In genomic region chr13:119741390-119742237, GRCm38 (mm10) we compare ENCODE assay signal across 8 mouse cellular contexts. TPM values are rescaled to one million over a fixed set of nuclear protein-coding genes. Genes with fewer than 3 reads are reported as not detected.
DNase-seq lines count a peak whose midpoint lies in the region; ATAC-seq and TF ChIP-seq lines count a peak whose summit lies in the region.

No protein-coding gene starts in this region.

- H3K36me3 ChIP-seq in E14TG2a.4 (ENCODE audit: insufficient read depth, low read length) = no peaks in the 10 kb centered on the region
- no peaks in the 10 kb centered on the region for H3K36me3 ChIP-seq in forebrain, embryonic 14.5 days (ENCODE audit: control insufficient read depth, insufficient read depth, low read length)
- H3K36me3 ChIP-seq in liver, postnatal 0 days (replicated peaks; ENCODE audit: insufficient read depth, low read length) = no peaks in the 10 kb centered on the region

- peak overlapping the region; percentile 51 for H3K9ac ChIP-seq in forebrain, embryonic 14.5 days (ENCODE audit: low read length)
- H3K9ac ChIP-seq in liver, postnatal 0 days (replicated peaks) = peak overlapping the region; percentile 0; the same call in 1 of the 2 replicates

- DNase-seq in frontal cortex, postnatal 36 days (ENCODE audit: low spot score in 2 of 2) = no peak
- peak; percentile 73 for DNase-seq in forebrain, embryonic 14.5 days (ENCODE audit: low spot score)
- DNase-seq in liver, postnatal 0 days = no peak
- no peak for DNase-seq in spleen, postnatal 36 days (ENCODE audit: low spot score in 2 of 2)
- DNase-seq in thymus, postnatal 36 days = no peak
- no peak for DNase-seq in ovary, adult 18-20 months (ENCODE audit: low spot score)

- 0 out of 2 replicates have a peak, but pooled peaks cover 3% of the 10 kb centered on the region for H3K27me3 ChIP-seq in E14TG2a.4 (ENCODE audit: insufficient read depth, low read length)
- H3K27me3 ChIP-seq in forebrain, embryonic 14.5 days (replicated peaks; ENCODE audit: control insufficient read depth, insufficient read depth, low read length) = no peaks in the 10 kb centered on the region
- no peaks in the 10 kb centered on the region for H3K27me3 ChIP-seq in liver, postnatal 0 days (ENCODE audit: insufficient read depth, low read length)

- TF ChIP-seq CTCF in E14TG2a.4 (conservative IDR thresholded peaks at IDR 0.05; ENCODE audit: low read length) = no peak
- TF ChIP-seq CTCF in liver, postnatal 0 days (IDR thresholded peaks at IDR 0.05; ENCODE audit: low read depth) = no peak

- H3K27ac ChIP-seq in forebrain, embryonic 14.5 days (ENCODE audit: low read depth, low read length) = peak overlapping the region; percentile 72
- H3K27ac ChIP-seq in liver, postnatal 0 days (ENCODE audit: low read depth) = no peak overlapping the region

- no peak for TF ChIP-seq EP300 in liver, postnatal 0 days (IDR thresholded peaks at IDR 0.05; ENCODE audit: low read depth)

- H3K9me3 ChIP-seq in E14TG2a.4 (ENCODE audit: low read length) = no peaks in the 10 kb centered on the region
- no peaks in the 10 kb centered on the region for H3K9me3 ChIP-seq in forebrain, embryonic 14.5 days (replicated peaks; ENCODE audit: control insufficient read depth, low read length)
- H3K9me3 ChIP-seq in liver, postnatal 0 days (ENCODE audit: low read length) = no peaks in the 10 kb centered on the region

- peaks cover 31% of the 10 kb centered on the region for H3K4me1 ChIP-seq in E14TG2a.4 (replicated peaks; ENCODE audit: low read depth, low read length)
- peaks cover 3% of the 10 kb centered on the region; the same call in 1 of the 2 replicates for H3K4me1 ChIP-seq in forebrain, embryonic 14.5 days (ENCODE audit: control insufficient read depth, insufficient read depth, low read length)
- H3K4me1 ChIP-seq in liver, postnatal 0 days (ENCODE audit: insufficient read depth) = peaks cover 3% of the 10 kb centered on the region; the same call in 1 of the 2 replicates

- peak; percentile 28 for ATAC-seq in frontal cortex, adult (ENCODE audit: low TSS enrichment)
- ATAC-seq in forebrain, embryonic 14.5 days = peak; percentile 69
- ATAC-seq in liver, postnatal 0 days = no peak

- peak overlapping the region; percentile 52 for H3K4me3 ChIP-seq in E14TG2a.4 (replicated peaks; ENCODE audit: low read length)
- peak overlapping the region; percentile 21 for H3K4me3 ChIP-seq in forebrain, embryonic 14.5 days (ENCODE audit: low read depth, low read length)
- peak overlapping the region; percentile 24; the same call in 1 of the 2 replicates for H3K4me3 ChIP-seq in liver, postnatal 0 days (ENCODE audit: low read depth, low read length)

- peak overlapping the region; percentile 53 for H3K4me2 ChIP-seq in forebrain, embryonic 14.5 days (ENCODE audit: low read length)
- H3K4me2 ChIP-seq in liver, postnatal 0 days (ENCODE audit: low read depth, low read length) = peak overlapping the region; percentile 57

- 1% methylated on average over 19 of the region's 19 CpGs for WGBS in forebrain, embryonic 14.5 days
- 25% methylated on average over 19 of the region's 19 CpGs for WGBS in liver, postnatal 0 days (ENCODE audit: insufficient replicate concordance)

RNA-seq across cellular contexts. Expression of gene Nim1k, which starts 14.1 kb away (rescaled TPM):
- polyA plus RNA-seq in forebrain, embryonic 14.5 days (2014; fragmentation: Nextera tagmentation; extraction: Ambion mirVana) = 6.8 and 7.2 TPM in 2 replicates
- 0.22 and 0.32 TPM in 2 replicates for polyA plus RNA-seq in liver, postnatal 0 days (2015; fragmentation: Nextera tagmentation; extraction: Ambion mirVana)

RNA-seq across cellular contexts. Expression of gene Zfp131, which starts 49.1 kb away (rescaled TPM):
- 41.7 and 44.5 TPM in 2 replicates for polyA plus RNA-seq in forebrain, embryonic 14.5 days (2014; fragmentation: Nextera tagmentation; extraction: Ambion mirVana)
- 8.8 and 11.0 TPM in 2 replicates for polyA plus RNA-seq in liver, postnatal 0 days (2015; fragmentation: Nextera tagmentation; extraction: Ambion mirVana)

RNA-seq across cellular contexts. Expression of gene Hmgcs1, which starts 51.4 kb away (rescaled TPM):
- 311 and 398 TPM in 2 replicates for polyA plus RNA-seq in forebrain, embryonic 14.5 days (2014; fragmentation: Nextera tagmentation; extraction: Ambion mirVana)
- polyA plus RNA-seq in liver, postnatal 0 days (2015; fragmentation: Nextera tagmentation; extraction: Ambion mirVana) = 81.2 and 94.7 TPM in 2 replicates
